Mouse (Mus musculus) ES-E14 (cell line): Measurements from ENCODE around the gene Clic1.

Experiments used
- CHD2 ChIP-seq: IDR thresholded peaks from 2 replicates; pipeline ENCODE4 v1.6.1; 2014; ENCODE audit warnings: mild to moderate bottlenecking, low read depth, low read length, inconsistent platforms
- HCFC1 ChIP-seq: IDR thresholded peaks from 2 replicates; pipeline ENCODE4 v1.6.1; 2012; ENCODE audit warnings: low read length, inconsistent platforms, borderline replicate concordance; ENCODE audit not compliant: insufficient read depth
- MAFK ChIP-seq: IDR thresholded peaks from 2 replicates; pipeline ENCODE4 v1.6.1; 2014; ENCODE audit warnings: mild to moderate bottlenecking, low read depth, low read length, inconsistent platforms; ENCODE audit not compliant: insufficient read depth
- ZC3H11A ChIP-seq: IDR thresholded peaks from 2 replicates; pipeline ENCODE4 v1.6.1; 2012; ENCODE audit warnings: low read depth, mild to moderate bottlenecking, inconsistent platforms, low read length, borderline replicate concordance
- ZNF384 ChIP-seq: IDR thresholded peaks from 2 replicates; pipeline ENCODE4 v1.6.1; 2012; ENCODE audit warnings: low read depth, low read length, inconsistent platforms

- no peak for TF ChIP-seq ZNF384
- TF ChIP-seq MAFK: no peak
- TF ChIP-seq CHD2: peak; percentile 12; the same call in 1 of the 2 replicates
- no peak for TF ChIP-seq ZC3H11A
- TF ChIP-seq HCFC1: no peak
Observed at GRCm38 (mm10) chr17:35051156-35052086, 1.7 kb downstream of the Clic1 start.
